Mouse (Mus musculus) testis, adult 2 months (tissue): ENCODE data around the gene Timm8a2.

Source experiments
- CTCF ChIP-seq: fragments of 200-500 bp; IDR thresholded peaks from 2 replicates; pipeline ENCODE4 v1.5.1; 2012; ENCODE audit warnings: low read depth, mild to moderate bottlenecking, inconsistent platforms, low read length, moderate library complexity; ENCODE audit not compliant: control insufficient read depth, insufficient read depth, insufficient replicate concordance
- POLR2A ChIP-seq: fragments of 200-500 bp; IDR thresholded peaks from 2 replicates; pipeline ENCODE4 v1.6.1; 2012; ENCODE audit warnings: low read depth, mild to moderate bottlenecking, inconsistent platforms, low read length, moderate library complexity; ENCODE audit not compliant: control insufficient read depth

DNA sequence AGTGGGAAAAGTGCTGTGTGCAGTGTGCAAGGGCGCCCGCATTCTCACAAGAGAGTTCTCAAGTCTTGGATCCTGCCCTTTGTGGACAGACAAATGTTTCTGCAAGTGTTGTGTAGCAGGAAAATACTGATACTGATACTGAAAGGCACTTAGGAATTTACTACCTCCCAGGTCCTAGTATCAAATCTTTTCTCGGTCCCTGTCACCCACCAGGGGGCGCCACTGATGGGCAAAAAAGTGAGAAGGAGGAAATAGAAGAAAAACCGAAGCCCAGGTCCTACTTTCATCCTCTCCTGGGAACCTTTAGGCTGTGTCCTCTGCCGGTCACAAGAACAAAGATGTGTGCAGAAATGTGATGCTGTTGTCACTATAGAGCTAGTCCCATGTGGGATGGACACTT, 45.0 kb downstream of the Timm8a2 start:
- no peak for TF ChIP-seq POLR2A
- TF ChIP-seq CTCF, result peak; percentile 38; the same call in 1 of the 2 replicates
